Mouse (Mus musculus) testis, postnatal 14 days (tissue): ENCODE results near the gene Tcp10c.
"Not testable (repeated sequence)": the region's sequence is repeated elsewhere in the genome, so short reads cannot be mapped to it uniquely, and the experiment has no call there.

Experiments used
- DNase-seq: peaks from one replicate; pipeline ENCODE4 v3.0.0; 2021; ENCODE audit warnings: low spot score

Tcp10c gene

GRCm38 (mm10) chr17:13354521-13354920 lies at the start of gene Tcp10c:
TSS of gene Tcp10c (plus strand) at chr17:13354572.
- DNase-seq: not testable (repeated sequence)

- not testable (repeated sequence) for DNase-seq
Measured at GRCm38 (mm10) chr17:13307852-13308251, 46.5 kb upstream of the Tcp10c start.

GRCm38 (mm10) chr17:13308344-13308743 lies 46.0 kb upstream of the Tcp10c start:
- DNase-seq: not testable (repeated sequence)

- DNase-seq: not testable (repeated sequence)
Measured at GRCm38 (mm10) chr17:13308746-13309145, 45.6 kb upstream of the Tcp10c start.

- not testable (repeated sequence) for DNase-seq
Measured at GRCm38 (mm10) chr17:13309182-13309631, 45.2 kb upstream of the Tcp10c start.

GRCm38 (mm10) chr17:13329967-13330366 lies 24.4 kb upstream of the Tcp10c start:
- not testable (repeated sequence) for DNase-seq

GRCm38 (mm10) chr17:13331179-13331578 lies 23.2 kb upstream of the Tcp10c start:
- DNase-seq: not testable (repeated sequence)

- not testable (repeated sequence) for DNase-seq
Measured at GRCm38 (mm10) chr17:13332496-13332895, 21.9 kb upstream of the Tcp10c start.

- not testable (repeated sequence) for DNase-seq
Measured at GRCm38 (mm10) chr17:13336979-13337749, 17.2 kb upstream of the Tcp10c start.

GRCm38 (mm10) chr17:13337931-13338330 lies 16.4 kb upstream of the Tcp10c start:
- not testable (repeated sequence) for DNase-seq

- DNase-seq: not testable (repeated sequence)
Measured at GRCm38 (mm10) chr17:13340071-13340470, 14.3 kb upstream of the Tcp10c start.

GRCm38 (mm10) chr17:13345923-13346322 lies 8.4 kb upstream of the Tcp10c start:
- not testable (repeated sequence) for DNase-seq

GRCm38 (mm10) chr17:13349563-13349962 lies 4.8 kb upstream of the Tcp10c start:
- DNase-seq: not testable (repeated sequence)

GRCm38 (mm10) chr17:13353249-13353648 lies 1.1 kb upstream of the Tcp10c start:
- DNase-seq: not testable (repeated sequence)

GRCm38 (mm10) chr17:13362489-13362888 lies 8.1 kb downstream of the Tcp10c start:
- DNase-seq: not testable (repeated sequence)

- DNase-seq: not testable (repeated sequence)
Measured at GRCm38 (mm10) chr17:13363773-13364172, 9.4 kb downstream of the Tcp10c start.

GRCm38 (mm10) chr17:13364196-13364595 lies 9.8 kb downstream of the Tcp10c start:
- DNase-seq: not testable (repeated sequence)

GRCm38 (mm10) chr17:13367181-13367580 lies 12.8 kb downstream of the Tcp10c start:
- not testable (repeated sequence) for DNase-seq

- not testable (repeated sequence) for DNase-seq
Measured at GRCm38 (mm10) chr17:13368658-13369057, 14.3 kb downstream of the Tcp10c start.

GRCm38 (mm10) chr17:13370746-13371145 lies 16.4 kb downstream of the Tcp10c start:
- not testable (repeated sequence) for DNase-seq

GRCm38 (mm10) chr17:13378341-13378740 lies 24.0 kb downstream of the Tcp10c start:
- DNase-seq: not testable (repeated sequence)

GRCm38 (mm10) chr17:13379951-13380615 lies 25.7 kb downstream of the Tcp10c start:
- DNase-seq: not testable (repeated sequence)

GRCm38 (mm10) chr17:13381286-13381685 lies 26.9 kb downstream of the Tcp10c start:
- DNase-seq: not testable (repeated sequence)
